41 mouse cellular contexts compared by ENCODE assay signal in genomic region chr11:98668984-98669383, GRCm38 (mm10). TPM values are rescaled to one million over a fixed set of nuclear protein-coding genes. Genes with fewer than 3 reads are reported as not detected.
"Had no signal": no experiment of that assay in that cellular context is flagged by ENCODE, and none has a peak within 500 bp of the region (broad histone marks: within the 10 kb centered on the region; RNA-seq: fewer than 3 reads in every experiment).

No protein-coding gene starts in this region.

- H3K4me3 ChIP-seq: gastrocnemius, adult 2 months; heart, embryonic 10.5 days; heart, embryonic 12.5 days; hindbrain, embryonic 10.5 days; intestine, embryonic 15.5 days; layer of hippocampus, adult 2 months; limb, embryonic 13.5 days; limb, embryonic 15.5 days had no signal

- DNase-seq: gastrocnemius, adult 2 months; gastrocnemius, postnatal 10 days; gastrocnemius, postnatal 25 days; heart, adult 18-20 months; heart, postnatal 10 days; heart, postnatal 4 days; kidney, adult 18-20 months; kidney, adult 8-10 months; kidney, postnatal 10 days; kidney, postnatal 25 days; kidney, postnatal 4 days; layer of hippocampus, adult 9-11 months; layer of hippocampus, postnatal 36 days; left cerebral cortex, postnatal 4 days had no signal

- H3K4me2 ChIP-seq: heart, embryonic 12.5 days; hindbrain, embryonic 14.5 days; intestine, embryonic 15.5 days; limb, embryonic 13.5 days; limb, embryonic 15.5 days had no signal

- H3K36me3 ChIP-seq: heart, embryonic 10.5 days; heart, embryonic 12.5 days; hindbrain, embryonic 10.5 days; intestine, embryonic 15.5 days; limb, embryonic 13.5 days; limb, embryonic 15.5 days had no signal

- H3K9me3 ChIP-seq: heart, embryonic 10.5 days; heart, embryonic 12.5 days; hindbrain, embryonic 10.5 days; intestine, embryonic 15.5 days; limb, embryonic 13.5 days; limb, embryonic 15.5 days had no signal

- H3K4me1 ChIP-seq: heart, embryonic 12.5 days; hindbrain, embryonic 10.5 days; intestine, embryonic 15.5 days; limb, embryonic 13.5 days; limb, embryonic 15.5 days had no signal

- ATAC-seq: hindbrain, embryonic 16.5 days; inflammation-experienced regulatory T-cells, adult 6 months; intestine, embryonic 15.5 days; intestine, postnatal 0 days had no signal

- H3K9ac ChIP-seq: heart, embryonic 12.5 days; hindbrain, embryonic 14.5 days; intestine, embryonic 15.5 days; limb, embryonic 13.5 days; limb, embryonic 15.5 days had no signal

- H3K27ac ChIP-seq: gastrocnemius, adult 2 months; heart, embryonic 10.5 days; hindbrain, embryonic 10.5 days; hindbrain, embryonic 14.5 days; intestine, embryonic 15.5 days; layer of hippocampus, adult 2 months; limb, embryonic 13.5 days; limb, embryonic 15.5 days had no signal

RNA-seq across cellular contexts. Expression of gene Gsdma, which starts 4.8 kb away (rescaled TPM):
- total RNA-seq: gastrocnemius, postnatal 10 days; gastrocnemius, postnatal 4 days; granulocyte monocyte progenitor cell, adult 5-6 weeks; heart, postnatal 10 days; heart, postnatal 25 days; heart, postnatal 4 days; layer of hippocampus, adult 2 months; layer of hippocampus, postnatal 14 days; layer of hippocampus, postnatal 36 days; left cerebral cortex, adult 8-10 months; left cerebral cortex, postnatal 25 days; left cerebral cortex, postnatal 4 days; liver, adult 2 months had no signal
- polyA plus RNA-seq: heart, embryonic 10.5 days; heart, embryonic 12.5 days; heart, embryonic 14.5 days; heart, embryonic 16.5 days; hindbrain, embryonic 14.5 days; inflammation-experienced regulatory T-cells, adult 6 months; kidney, embryonic 14.5 days; kidney, embryonic 16.5 days; liver, adult 2 months had no signal

RNA-seq across cellular contexts. Expression of gene Gsdma2, which starts 22.4 kb away (rescaled TPM):
- total RNA-seq: gastrocnemius, postnatal 10 days; gastrocnemius, postnatal 25 days; gastrocnemius, postnatal 4 days; granulocyte monocyte progenitor cell, adult 5-6 weeks; heart, adult 18-20 months; heart, postnatal 4 days; layer of hippocampus, adult 2 months; layer of hippocampus, postnatal 14 days; layer of hippocampus, postnatal 36 days; left cerebral cortex, adult 18-20 months; left cerebral cortex, adult 8-10 months; left cerebral cortex, postnatal 10 days; left cerebral cortex, postnatal 25 days; left cerebral cortex, postnatal 4 days; liver, adult 2 months had no signal
- polyA plus RNA-seq: frontal cortex, adult 2 months; heart, embryonic 10.5 days; heart, embryonic 12.5 days; heart, embryonic 14.5 days; hindbrain, embryonic 10.5 days; hindbrain, embryonic 14.5 days; hindbrain, embryonic 16.5 days; inflammation-experienced regulatory T-cells, adult 6 months; kidney, embryonic 14.5 days; kidney, embryonic 16.5 days; limb, embryonic 11.5 days; limb, embryonic 13.5 days; limb, embryonic 15.5 days; liver, adult 2 months had no signal

RNA-seq across cellular contexts. Expression of gene Csf3, which starts 32.1 kb away (rescaled TPM):
- total RNA-seq: gastrocnemius, adult 2 months; gastrocnemius, postnatal 10 days; gastrocnemius, postnatal 25 days; gastrocnemius, postnatal 4 days; granulocyte monocyte progenitor cell, adult 5-6 weeks; heart, adult 18-20 months; heart, adult 8-10 months; heart, postnatal 10 days; heart, postnatal 25 days; heart, postnatal 4 days; layer of hippocampus, adult 2 months; layer of hippocampus, postnatal 14 days; layer of hippocampus, postnatal 36 days; left cerebral cortex, adult 18-20 months; left cerebral cortex, adult 8-10 months; left cerebral cortex, postnatal 10 days; left cerebral cortex, postnatal 25 days; left cerebral cortex, postnatal 4 days; liver, adult 2 months had no signal
- polyA plus RNA-seq: frontal cortex, adult 2 months; heart, embryonic 10.5 days; heart, embryonic 12.5 days; heart, embryonic 14.5 days; heart, embryonic 16.5 days; hindbrain, embryonic 10.5 days; hindbrain, embryonic 14.5 days; hindbrain, embryonic 16.5 days; inflammation-experienced regulatory T-cells, adult 6 months; intestine, embryonic 15.5 days; kidney, embryonic 14.5 days; limb, embryonic 13.5 days had no signal

RNA-seq across cellular contexts. Expression of gene Gsdma3, which starts 42.8 kb away (rescaled TPM):
- total RNA-seq: granulocyte monocyte progenitor cell, adult 5-6 weeks; layer of hippocampus, adult 2 months; layer of hippocampus, postnatal 14 days; left cerebral cortex, adult 18-20 months; left cerebral cortex, postnatal 25 days; left cerebral cortex, postnatal 4 days; liver, adult 2 months had no signal
- polyA plus RNA-seq: frontal cortex, adult 2 months; heart, embryonic 10.5 days; heart, embryonic 12.5 days; heart, embryonic 14.5 days; hindbrain, embryonic 10.5 days; hindbrain, embryonic 14.5 days; hindbrain, embryonic 16.5 days; inflammation-experienced regulatory T-cells, adult 6 months; intestine, embryonic 15.5 days; intestine, postnatal 0 days; kidney, embryonic 14.5 days; kidney, embryonic 16.5 days; limb, embryonic 11.5 days; limb, embryonic 13.5 days; limb, embryonic 15.5 days; liver, adult 2 months had no signal
